Mouse (Mus musculus) megakaryocyte-erythroid progenitor cell, adult 5-6 weeks (primary cell): ENCODE measurements around the gene Tnfrsf4. TPM values are rescaled to one million over a fixed set of nuclear protein-coding genes. Genes with fewer than 3 reads are reported as not detected.
A peak's percentile ranks its signal among the peaks of the same experiment; 100 is the strongest.

Source experiments
- ATAC-seq: replicated peaks from 2 replicates; pipeline ENCODE4 v1.8.0; 2016; ENCODE audit warnings: mild to moderate bottlenecking, inconsistent platforms; ENCODE audit not compliant: severe bottlenecking, poor library complexity, low FRiP score, low TSS enrichment
- total RNA-seq, 2 experiments: library from RNA; stranded (forward) in 1 of 2; stranded (reverse) in 1 of 2; fragments of 200-1000, 215-1000 nt in 1 of 2; fragments of >200 nt in 1 of 2; fragmentation: Nextera tagmentation in 1 of 2; gene quantifications; 2 replicates each; pipeline ENCODE4 v1.2.3; 2014 to 2017

Tnfrsf4 gene
- total RNA-seq (2014; fragmentation: Nextera tagmentation), result 2.5 and 6.9 TPM in 2 replicates
- total RNA-seq (2017), result 1.8 and 5.6 TPM in 2 replicates

GRCm38 (mm10) chr4:156013637-156014036 lies at the start of gene Tnfrsf4:
Gene Tnfrsf4 (plus strand): TSS chr4:156013843.
- ATAC-seq, result no peak

GRCm38 (mm10) chr4:155964396-155964795 lies 49.2 kb upstream of the Tnfrsf4 start:
- no peak for ATAC-seq

GRCm38 (mm10) chr4:155969043-155969653 lies 44.5 kb upstream of the Tnfrsf4 start:
- peak; percentile 35 for ATAC-seq

- peak; percentile 60 for ATAC-seq
Measured at GRCm38 (mm10) chr4:155970286-155970685, 43.4 kb upstream of the Tnfrsf4 start.

DNA sequence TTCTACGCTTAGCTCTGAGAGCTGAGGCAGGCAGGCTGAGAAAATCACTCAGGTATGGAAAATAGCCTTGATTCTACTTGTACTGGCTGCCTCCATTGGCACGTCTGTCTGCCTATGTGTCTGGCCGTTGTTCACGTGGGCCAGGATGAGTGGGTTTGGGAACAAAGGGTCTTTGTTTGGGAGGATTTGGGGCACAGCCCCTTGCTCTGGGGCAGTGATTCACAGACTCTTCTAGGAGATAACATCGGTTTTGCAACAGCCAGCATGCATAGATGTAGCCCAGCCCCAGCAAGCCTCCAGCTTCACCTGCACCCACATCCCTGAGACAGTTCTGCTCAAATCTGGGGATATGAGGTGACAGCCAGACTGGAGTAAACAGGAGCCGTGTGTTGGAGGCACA lies 41.0 kb upstream of the Tnfrsf4 start:
- ATAC-seq, result no peak

- ATAC-seq, result 0 out of 2 replicates have a peak, but pooled peaks have one; percentile 20
Measured at GRCm38 (mm10) chr4:155973239-155973638, 40.4 kb upstream of the Tnfrsf4 start.

- peak; percentile 73 for ATAC-seq
Measured at GRCm38 (mm10) chr4:155981436-155982082, 32.1 kb upstream of the Tnfrsf4 start.

GRCm38 (mm10) chr4:155983788-155984187 lies 29.9 kb upstream of the Tnfrsf4 start:
- ATAC-seq, result no peak

GRCm38 (mm10) chr4:155991211-155991907 lies 22.3 kb upstream of the Tnfrsf4 start:
- peak; percentile 8; the same call in 1 of the 2 replicates for ATAC-seq

DNA sequence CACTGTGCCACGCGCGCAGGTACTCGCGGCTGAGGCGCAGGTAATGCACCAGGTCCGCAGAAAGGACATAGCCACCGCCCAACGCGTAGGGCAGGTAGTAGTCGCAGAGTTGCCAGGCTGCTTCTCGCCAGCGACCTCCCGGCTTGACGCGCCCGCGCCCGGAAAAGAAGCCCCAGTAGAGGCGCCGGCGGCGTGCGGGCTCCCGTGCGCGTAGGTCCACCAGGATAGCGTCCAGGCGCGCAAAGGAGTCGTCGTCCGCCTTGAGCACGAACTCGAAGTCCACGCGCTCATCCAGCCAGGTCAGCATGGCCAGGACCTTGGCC lies 21.8 kb upstream of the Tnfrsf4 start:
- ATAC-seq, result no peak

DNA sequence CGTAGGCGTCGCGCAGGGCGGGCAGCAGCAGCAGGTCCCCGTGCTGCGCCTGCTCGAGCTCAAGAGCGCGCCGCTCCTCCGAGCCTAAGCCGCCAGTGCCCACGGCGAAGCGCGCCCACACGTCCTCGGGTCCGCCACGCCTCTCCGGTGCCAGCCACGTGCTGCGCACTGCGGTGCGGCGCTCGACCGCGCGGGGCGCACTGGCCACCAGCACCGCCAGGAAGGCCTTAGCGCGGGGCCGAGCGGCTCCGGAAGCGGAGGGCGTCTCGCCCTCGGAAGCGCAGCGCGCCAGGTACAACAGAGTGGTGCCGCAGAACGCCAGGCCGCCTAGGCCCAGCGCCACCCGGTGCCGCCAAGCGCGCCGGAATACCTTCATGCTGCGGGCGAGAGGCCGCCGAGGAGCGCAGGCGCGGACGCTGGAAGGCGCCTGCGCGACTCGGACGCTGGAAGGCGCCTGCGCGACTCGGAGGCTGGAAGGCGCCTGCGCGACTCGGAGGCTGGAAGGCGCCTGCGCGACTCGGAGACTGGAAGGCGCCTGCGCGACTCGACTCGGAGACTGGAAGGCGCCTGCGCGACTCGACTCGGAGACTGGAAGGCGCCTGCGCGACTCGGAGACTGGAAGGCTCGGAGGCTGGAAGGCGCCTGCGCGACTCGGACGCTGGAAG lies 21.3 kb upstream of the Tnfrsf4 start, which contains the start of the genes B3galt6 and Sdf4:
Gene B3galt6 (minus strand): TSS at position 409 of the 665 bp plus-strand sequence.
Gene Sdf4 (plus strand): TSS at position 632 of the 665 bp plus-strand sequence.
- ATAC-seq, result peak; percentile 56

GRCm38 (mm10) chr4:155992906-155993547 lies 20.6 kb upstream of the Tnfrsf4 start:
- ATAC-seq, result peak; percentile 62

GRCm38 (mm10) chr4:155993606-155994005 lies 20.0 kb upstream of the Tnfrsf4 start:
- no peak for ATAC-seq

- ATAC-seq, result no peak
Measured at GRCm38 (mm10) chr4:156004109-156004508, 9.5 kb upstream of the Tnfrsf4 start.

DNA sequence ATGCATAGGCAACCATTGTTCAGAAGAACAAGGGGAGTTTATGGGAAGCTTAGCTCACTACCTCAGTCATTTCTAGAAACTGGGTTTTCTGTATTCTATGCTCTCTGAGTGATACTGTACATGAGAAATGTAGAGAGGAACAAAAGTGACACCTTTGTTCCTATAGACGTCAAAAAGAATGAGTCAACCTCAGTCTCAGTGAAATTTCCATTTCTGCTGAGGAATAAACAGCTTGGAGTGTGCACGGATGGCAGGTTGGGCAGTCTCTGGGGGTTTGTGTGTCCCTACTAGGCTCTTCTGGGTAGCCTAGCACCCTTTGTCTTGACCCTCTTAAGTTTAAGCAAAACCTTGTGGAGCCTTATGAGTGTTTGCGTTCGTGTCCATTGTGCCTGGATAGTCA lies 5.3 kb upstream of the Tnfrsf4 start:
- ATAC-seq, result no peak

DNA sequence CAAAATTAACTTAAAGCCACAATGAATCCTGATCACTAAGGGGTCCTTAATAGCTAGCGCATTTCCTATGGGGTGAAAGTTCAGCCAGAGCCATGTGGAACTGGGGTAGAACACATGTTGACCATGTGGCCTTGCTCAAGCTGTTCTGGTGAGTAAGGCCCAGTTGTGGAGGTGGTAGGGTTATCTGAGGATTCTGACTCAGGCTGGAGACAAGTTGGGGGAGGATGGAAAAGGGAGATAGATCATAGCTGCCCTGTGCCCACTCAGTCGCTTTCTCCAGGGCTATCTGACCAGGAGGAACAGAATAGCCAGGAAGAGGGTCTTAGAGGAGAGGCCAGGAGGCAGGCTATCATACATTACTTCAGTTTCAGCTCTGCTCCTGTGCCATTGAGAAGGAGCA lies 793 bp downstream of the Tnfrsf4 start:
- no peak for ATAC-seq

- ATAC-seq, result no peak
Measured at GRCm38 (mm10) chr4:156019771-156020170, 6.1 kb downstream of the Tnfrsf4 start.

DNA sequence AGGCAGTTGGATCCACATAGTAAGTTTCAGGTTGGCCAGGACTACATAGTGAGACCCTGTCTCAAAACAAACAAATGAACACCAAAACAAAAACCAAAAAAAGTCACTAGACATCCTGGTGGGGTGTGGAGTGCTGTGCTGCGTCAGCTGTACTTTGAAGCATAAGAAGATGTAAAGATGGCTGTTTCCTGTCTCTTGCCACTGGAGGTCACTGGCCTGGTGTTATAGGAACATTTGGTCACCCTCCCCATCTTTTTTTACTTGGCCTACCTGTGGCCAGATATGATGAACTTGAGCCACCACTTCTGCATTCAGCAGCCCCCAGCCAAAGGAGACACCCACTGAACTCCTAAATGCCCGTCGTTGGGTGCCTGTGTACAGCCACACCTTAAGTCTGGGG lies 7.7 kb downstream of the Tnfrsf4 start:
- no peak for ATAC-seq

DNA sequence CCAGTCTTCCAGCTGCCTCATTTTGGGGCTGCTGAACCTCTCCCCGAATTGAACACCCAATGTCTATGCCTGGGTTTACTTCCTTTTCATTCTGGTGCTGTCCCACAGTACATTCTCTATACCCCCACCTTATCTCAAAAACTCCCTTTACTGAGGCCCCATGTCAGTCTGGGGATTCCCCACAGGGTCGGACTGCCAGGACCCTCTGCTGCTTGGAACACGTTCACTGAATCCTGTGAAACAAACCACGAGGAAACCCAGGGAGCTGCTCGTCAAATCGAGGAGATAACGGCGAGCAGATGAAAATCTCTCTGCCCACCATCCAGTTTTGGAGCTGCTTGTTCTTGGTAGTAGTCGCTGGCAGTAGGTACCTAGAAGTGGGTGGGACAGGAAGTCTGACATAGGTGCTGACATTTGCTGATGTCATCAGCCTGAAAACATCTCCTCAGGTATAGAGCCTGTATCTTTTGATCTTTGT lies 8.3 kb downstream of the Tnfrsf4 start:
- ATAC-seq, result peak; percentile 31; the same call in 1 of the 2 replicates
